Mouse (Mus musculus): ENCODE measurements around the gene Zbtb20.
A peak's percentile ranks its signal among the peaks of the same experiment; 100 is the strongest.

Zbtb20 gene

GRCm38 (mm10) chr16:43419923-43420322 lies 544.2 kb downstream of the Zbtb20 start:
- no peak for ATAC-seq (ENCODE audit: insufficient number of reproducible peaks, low FRiP score, low TSS enrichment)

GRCm38 (mm10) chr16:43428955-43429354 lies 553.3 kb downstream of the Zbtb20 start:
- no peak for ATAC-seq (ENCODE audit: insufficient number of reproducible peaks, low FRiP score, low TSS enrichment)

GRCm38 (mm10) chr16:43430030-43430429 lies 554.3 kb downstream of the Zbtb20 start:
- no peak for ATAC-seq (ENCODE audit: insufficient number of reproducible peaks, low FRiP score, low TSS enrichment)

GRCm38 (mm10) chr16:43431514-43432371 lies 556.1 kb downstream of the Zbtb20 start:
- ATAC-seq (ENCODE audit: insufficient number of reproducible peaks, low FRiP score, low TSS enrichment): no peak

GRCm38 (mm10) chr16:43434941-43435340 lies 559.3 kb downstream of the Zbtb20 start:
- ATAC-seq (ENCODE audit: insufficient number of reproducible peaks, low FRiP score, low TSS enrichment): peak; percentile 68

GRCm38 (mm10) chr16:43438878-43439371 lies 563.2 kb downstream of the Zbtb20 start:
- no peak for ATAC-seq (ENCODE audit: insufficient number of reproducible peaks, low FRiP score, low TSS enrichment)

- ATAC-seq (ENCODE audit: insufficient number of reproducible peaks, low FRiP score, low TSS enrichment): no peak
These were observed 565.7 kb downstream of the Zbtb20 start for GRCm38 (mm10) chr16:43441392-43441791.

GRCm38 (mm10) chr16:43443034-43443433 lies 567.4 kb downstream of the Zbtb20 start:
- no peak for ATAC-seq (ENCODE audit: insufficient number of reproducible peaks, low FRiP score, low TSS enrichment)

GRCm38 (mm10) chr16:43448141-43448981 lies 572.7 kb downstream of the Zbtb20 start:
- no peak for ATAC-seq (ENCODE audit: insufficient number of reproducible peaks, low FRiP score, low TSS enrichment)

- ATAC-seq (ENCODE audit: insufficient number of reproducible peaks, low FRiP score, low TSS enrichment): no peak
These were observed 578.8 kb downstream of the Zbtb20 start for GRCm38 (mm10) chr16:43454370-43454934.

- ATAC-seq (ENCODE audit: insufficient number of reproducible peaks, low FRiP score, low TSS enrichment): no peak
These were observed 580.9 kb downstream of the Zbtb20 start for GRCm38 (mm10) chr16:43456446-43457172.

GRCm38 (mm10) chr16:43457814-43458213 lies 582.1 kb downstream of the Zbtb20 start:
- ATAC-seq (ENCODE audit: insufficient number of reproducible peaks, low FRiP score, low TSS enrichment): no peak

GRCm38 (mm10) chr16:43458726-43459223 lies 583.1 kb downstream of the Zbtb20 start:
- no peak for ATAC-seq (ENCODE audit: insufficient number of reproducible peaks, low FRiP score, low TSS enrichment)

GRCm38 (mm10) chr16:43461745-43462378 lies 586.2 kb downstream of the Zbtb20 start:
- ATAC-seq (ENCODE audit: insufficient number of reproducible peaks, low FRiP score, low TSS enrichment): no peak

GRCm38 (mm10) chr16:43462470-43463455 lies 587.1 kb downstream of the Zbtb20 start:
- no peak for ATAC-seq (ENCODE audit: insufficient number of reproducible peaks, low FRiP score, low TSS enrichment)

GRCm38 (mm10) chr16:43463684-43464475 lies 588.2 kb downstream of the Zbtb20 start:
- ATAC-seq (ENCODE audit: insufficient number of reproducible peaks, low FRiP score, low TSS enrichment): peak; percentile 49; the same call in 1 of the 2 replicates

- ATAC-seq (ENCODE audit: insufficient number of reproducible peaks, low FRiP score, low TSS enrichment): peak; percentile 22; the same call in 1 of the 2 replicates
These were observed 588.9 kb downstream of the Zbtb20 start for GRCm38 (mm10) chr16:43464476-43465080.

Measured in cerebellum, adult (tissue).